Mouse (Mus musculus): ENCODE measurements at regions not wholly inside any gene's neighbourhood (a gene's known extent, or its start where the extent isn't known, plus 50 kb on each side); places are given as distances from the start of the nearest gene placed in this dataset.

- Histone ChIP-seq H3K36me3 (ENCODE audit: control insufficient read depth, insufficient read depth, low read length) (no peaks in the 10 kb centered on the region), H3K9ac (ENCODE audit: low read depth, low read length) (no peak overlapping the region), H3K27ac (replicated peaks; ENCODE audit: insufficient read depth, low read depth, low read length) (no peak overlapping the region), H3K79me2 (ENCODE audit: control insufficient read depth, insufficient read depth, low read length) (no peaks in the 10 kb centered on the region), H3K4me3 (ENCODE audit: insufficient read depth, low read depth, low read length) (no peak overlapping the region), H3K27me3 (ENCODE audit: control insufficient read depth, insufficient read depth, low read length) (no peaks in the 10 kb centered on the region; the same call in 1 of the 2 replicates), H3K4me1 (ENCODE audit: control insufficient read depth, insufficient read depth, low read length) (no peaks in the 10 kb centered on the region)
- peak; percentile 43 for TF ChIP-seq CTCF (IDR thresholded peaks at IDR 0.05; ENCODE audit: low read depth, low read length)
- TF ChIP-seq POLR2A (IDR thresholded peaks at IDR 0.05; ENCODE audit: extremely low read depth, insufficient read depth, low read length), result no peak
- 3% methylated on average over 1 of the region's 1 CpGs for WGBS
- DNase-seq (ENCODE audit: extremely low read depth, low read depth, low spot score), result peak; percentile 43
These were observed 115.0 kb downstream of the Gm21750 start for GRCm38 (mm10) chr14:73776066-73776465.

DNA sequence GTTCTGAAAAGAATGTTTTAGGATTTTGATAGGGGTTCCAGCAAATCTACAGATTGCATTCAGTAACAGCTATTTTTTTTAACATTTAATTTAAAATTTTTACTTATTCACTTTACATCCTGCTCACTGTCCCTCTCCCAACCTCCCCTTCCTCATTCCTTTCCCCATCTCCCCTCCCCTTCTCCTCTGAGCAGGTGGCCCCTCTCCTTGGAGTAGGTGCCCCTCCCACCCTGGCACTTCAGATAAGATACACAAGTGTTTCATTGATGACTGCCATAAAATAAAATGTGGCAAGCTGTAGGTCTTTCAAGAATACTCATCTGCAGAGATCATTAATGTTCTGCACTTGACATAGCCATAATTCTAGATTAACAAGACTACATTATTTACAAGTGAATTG lies 146.1 kb downstream of the Gm21750 start:
- H3K27ac ChIP-seq (replicated peaks; ENCODE audit: insufficient read depth, low read depth, low read length), result no peak overlapping the region
- no peak overlapping the region for H3K9ac ChIP-seq (ENCODE audit: low read depth, low read length)
- no peaks in the 10 kb centered on the region for H3K36me3 ChIP-seq (ENCODE audit: control insufficient read depth, insufficient read depth, low read length)
- no peaks in the 10 kb centered on the region for H3K79me2 ChIP-seq (ENCODE audit: control insufficient read depth, insufficient read depth, low read length)
- no peak for DNase-seq (ENCODE audit: extremely low read depth, low read depth, low spot score)
- TF ChIP-seq CTCF (IDR thresholded peaks at IDR 0.05; ENCODE audit: low read depth, low read length), result no peak
- TF ChIP-seq POLR2A (IDR thresholded peaks at IDR 0.05; ENCODE audit: extremely low read depth, insufficient read depth, low read length), result no peak
- no peak overlapping the region for H3K4me3 ChIP-seq (ENCODE audit: insufficient read depth, low read depth, low read length)
- H3K4me1 ChIP-seq (ENCODE audit: control insufficient read depth, insufficient read depth, low read length), result no peaks in the 10 kb centered on the region
- 0 out of 2 replicates have a peak, but pooled peaks cover under 1% of the 10 kb centered on the region for H3K27me3 ChIP-seq (ENCODE audit: control insufficient read depth, insufficient read depth, low read length)

GRCm38 (mm10) chr14:73838890-73839289 lies 177.9 kb downstream of the Gm21750 start:
- Histone ChIP-seq H3K9ac (ENCODE audit: low read depth, low read length) (no peak overlapping the region), H3K36me3 (ENCODE audit: control insufficient read depth, insufficient read depth, low read length) (no peaks in the 10 kb centered on the region), H3K27me3 (ENCODE audit: control insufficient read depth, insufficient read depth, low read length) (no peaks in the 10 kb centered on the region), H3K4me1 (ENCODE audit: control insufficient read depth, insufficient read depth, low read length) (no peaks in the 10 kb centered on the region), H3K79me2 (ENCODE audit: control insufficient read depth, insufficient read depth, low read length) (no peaks in the 10 kb centered on the region), H3K27ac (replicated peaks; ENCODE audit: insufficient read depth, low read depth, low read length) (no peak overlapping the region), H3K4me3 (ENCODE audit: insufficient read depth, low read depth, low read length) (no peak overlapping the region)
- WGBS, result 49% methylated on average over 6 of the region's 6 CpGs
- peak; percentile 64 for DNase-seq (ENCODE audit: extremely low read depth, low read depth, low spot score)
- TF ChIP-seq CTCF (IDR thresholded peaks at IDR 0.05; ENCODE audit: low read depth, low read length) (no peak), POLR2A (IDR thresholded peaks at IDR 0.05; ENCODE audit: extremely low read depth, insufficient read depth, low read length) (no peak)

- WGBS, result 36% methylated on average over 2 of the region's 2 CpGs
- Histone ChIP-seq H3K4me1 (ENCODE audit: control insufficient read depth, insufficient read depth, low read length) (no peaks in the 10 kb centered on the region), H3K27me3 (ENCODE audit: control insufficient read depth, insufficient read depth, low read length) (no peaks in the 10 kb centered on the region), H3K36me3 (ENCODE audit: control insufficient read depth, insufficient read depth, low read length) (no peaks in the 10 kb centered on the region), H3K79me2 (ENCODE audit: control insufficient read depth, insufficient read depth, low read length) (no peaks in the 10 kb centered on the region), H3K4me3 (ENCODE audit: insufficient read depth, low read depth, low read length) (no peak overlapping the region), H3K27ac (replicated peaks; ENCODE audit: insufficient read depth, low read depth, low read length) (no peak overlapping the region), H3K9ac (ENCODE audit: low read depth, low read length) (no peak overlapping the region)
- TF ChIP-seq POLR2A (IDR thresholded peaks at IDR 0.05; ENCODE audit: extremely low read depth, insufficient read depth, low read length) (no peak), CTCF (IDR thresholded peaks at IDR 0.05; ENCODE audit: low read depth, low read length) (no peak)
- no peak for DNase-seq (ENCODE audit: extremely low read depth, low read depth, low spot score)
These were observed 200.8 kb downstream of the Gm21750 start for GRCm38 (mm10) chr14:73861782-73862181.

GRCm38 (mm10) chr14:73874337-73874736 lies 213.3 kb downstream of the Gm21750 start:
- no peaks in the 10 kb centered on the region for H3K27me3 ChIP-seq (ENCODE audit: control insufficient read depth, insufficient read depth, low read length)
- H3K27ac ChIP-seq (replicated peaks; ENCODE audit: insufficient read depth, low read depth, low read length), result no peak overlapping the region
- no peaks in the 10 kb centered on the region for H3K36me3 ChIP-seq (ENCODE audit: control insufficient read depth, insufficient read depth, low read length)
- H3K4me3 ChIP-seq (ENCODE audit: insufficient read depth, low read depth, low read length), result no peak overlapping the region
- TF ChIP-seq POLR2A (IDR thresholded peaks at IDR 0.05; ENCODE audit: extremely low read depth, insufficient read depth, low read length) (no peak), CTCF (IDR thresholded peaks at IDR 0.05; ENCODE audit: low read depth, low read length) (no peak)
- no peak overlapping the region for H3K9ac ChIP-seq (ENCODE audit: low read depth, low read length)
- no peak for DNase-seq (ENCODE audit: extremely low read depth, low read depth, low spot score)
- H3K79me2 ChIP-seq (ENCODE audit: control insufficient read depth, insufficient read depth, low read length), result no peaks in the 10 kb centered on the region
- H3K4me1 ChIP-seq (ENCODE audit: control insufficient read depth, insufficient read depth, low read length), result no peaks in the 10 kb centered on the region

- H3K27me3 ChIP-seq (ENCODE audit: control insufficient read depth, insufficient read depth, low read length), result no peaks in the 10 kb centered on the region
- no peak for DNase-seq (ENCODE audit: extremely low read depth, low read depth, low spot score)
- no peak overlapping the region for H3K4me3 ChIP-seq (ENCODE audit: insufficient read depth, low read depth, low read length)
- 82% methylated on average over 3 of the region's 3 CpGs for WGBS
- TF ChIP-seq CTCF (IDR thresholded peaks at IDR 0.05; ENCODE audit: low read depth, low read length), result no peak
- TF ChIP-seq POLR2A (IDR thresholded peaks at IDR 0.05; ENCODE audit: extremely low read depth, insufficient read depth, low read length), result no peak
- no peaks in the 10 kb centered on the region for H3K4me1 ChIP-seq (ENCODE audit: control insufficient read depth, insufficient read depth, low read length)
- H3K79me2 ChIP-seq (ENCODE audit: control insufficient read depth, insufficient read depth, low read length), result no peaks in the 10 kb centered on the region
- H3K27ac ChIP-seq (replicated peaks; ENCODE audit: insufficient read depth, low read depth, low read length), result no peak overlapping the region
- H3K36me3 ChIP-seq (ENCODE audit: control insufficient read depth, insufficient read depth, low read length), result no peaks in the 10 kb centered on the region
- H3K9ac ChIP-seq (ENCODE audit: low read depth, low read length), result no peak overlapping the region
These were observed 214.9 kb downstream of the Gm21750 start for GRCm38 (mm10) chr14:73875916-73876315.
